Mouse (Mus musculus): ENCODE measurements around the gene Akt3. TPM values are rescaled to one million over a fixed set of nuclear protein-coding genes. Genes with fewer than 3 reads are reported as not detected.
A peak's percentile ranks its signal among the peaks of the same experiment; 100 is the strongest.

The Akt3 gene
- polyA plus RNA-seq, 1 experiment from 2014 or later, result 11.5 TPM

- ATAC-seq (ENCODE audit: insufficient number of reproducible peaks, insufficient read depth, low FRiP score, low read depth), result no peak
- Histone ChIP-seq H3K4me2 (replicated peaks; ENCODE audit: low read depth, low read length) (no peak overlapping the region), H3K27ac (ENCODE audit: low read length) (no peak overlapping the region), H3K4me3 (ENCODE audit: low read depth, low read length) (no peak overlapping the region), H3K4me1 (ENCODE audit: control insufficient read depth, insufficient read depth, low read length) (no peaks in the 10 kb centered on the region), H3K9ac (replicated peaks; ENCODE audit: low read depth, low read length) (no peak overlapping the region), H3K27me3 (ENCODE audit: control insufficient read depth, insufficient read depth, low read length) (no peaks in the 10 kb centered on the region), H3K9me3 (ENCODE audit: control insufficient read depth, low read depth, low read length) (no peaks in the 10 kb centered on the region), H3K36me3 (ENCODE audit: control insufficient read depth, insufficient read depth, low read length) (no peaks in the 10 kb centered on the region)
Observed at GRCm38 (mm10) chr1:177175436-177175835, 82.6 kb downstream of the Akt3 start.

- Histone ChIP-seq H3K4me2 (replicated peaks; ENCODE audit: low read depth, low read length) (no peak overlapping the region), H3K4me1 (ENCODE audit: control insufficient read depth, insufficient read depth, low read length) (no peaks in the 10 kb centered on the region), H3K9ac (replicated peaks; ENCODE audit: low read depth, low read length) (no peak overlapping the region), H3K9me3 (ENCODE audit: control insufficient read depth, low read depth, low read length) (no peaks in the 10 kb centered on the region), H3K27ac (ENCODE audit: low read length) (no peak overlapping the region), H3K36me3 (ENCODE audit: control insufficient read depth, insufficient read depth, low read length) (no peaks in the 10 kb centered on the region), H3K4me3 (ENCODE audit: low read depth, low read length) (no peak overlapping the region), H3K27me3 (ENCODE audit: control insufficient read depth, insufficient read depth, low read length) (no peaks in the 10 kb centered on the region)
- ATAC-seq (ENCODE audit: insufficient number of reproducible peaks, insufficient read depth, low FRiP score, low read depth), result no peak
Observed at GRCm38 (mm10) chr1:177171300-177171699, 86.7 kb downstream of the Akt3 start.

DNA sequence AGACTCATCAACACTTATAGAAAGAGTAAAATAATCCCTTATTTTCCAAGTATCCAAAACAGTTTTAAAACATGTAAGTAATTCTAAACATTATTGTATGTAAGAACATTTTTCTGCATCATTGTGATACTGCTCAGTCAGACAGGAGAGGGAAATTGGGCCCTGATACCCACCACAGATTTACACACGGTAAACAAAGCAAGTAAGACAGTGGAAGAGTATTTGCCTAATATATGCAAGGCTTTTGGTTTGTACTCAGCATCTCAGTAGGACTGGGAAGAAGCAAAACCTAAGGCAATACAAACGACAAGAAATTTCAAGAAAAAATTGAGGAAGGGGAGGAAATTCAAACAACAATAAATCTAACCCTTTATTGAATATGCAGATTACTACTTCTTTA, 92.2 kb downstream of the Akt3 start:
- no peak for ATAC-seq (ENCODE audit: insufficient number of reproducible peaks, insufficient read depth, low FRiP score, low read depth)
- no peaks in the 10 kb centered on the region for H3K9me3 ChIP-seq (ENCODE audit: control insufficient read depth, low read depth, low read length)
- no peak overlapping the region for H3K4me3 ChIP-seq (ENCODE audit: low read depth, low read length)
- no peaks in the 10 kb centered on the region for H3K27me3 ChIP-seq (ENCODE audit: control insufficient read depth, insufficient read depth, low read length)
- no peaks in the 10 kb centered on the region for H3K36me3 ChIP-seq (ENCODE audit: control insufficient read depth, insufficient read depth, low read length)
- no peaks in the 10 kb centered on the region for H3K4me1 ChIP-seq (ENCODE audit: control insufficient read depth, insufficient read depth, low read length)
- WGBS, result 63% methylated on average over 2 of the region's 2 CpGs
- no peak overlapping the region for H3K9ac ChIP-seq (replicated peaks; ENCODE audit: low read depth, low read length)
- no peak overlapping the region for H3K27ac ChIP-seq (ENCODE audit: low read length)
- no peak overlapping the region for H3K4me2 ChIP-seq (replicated peaks; ENCODE audit: low read depth, low read length)

DNA sequence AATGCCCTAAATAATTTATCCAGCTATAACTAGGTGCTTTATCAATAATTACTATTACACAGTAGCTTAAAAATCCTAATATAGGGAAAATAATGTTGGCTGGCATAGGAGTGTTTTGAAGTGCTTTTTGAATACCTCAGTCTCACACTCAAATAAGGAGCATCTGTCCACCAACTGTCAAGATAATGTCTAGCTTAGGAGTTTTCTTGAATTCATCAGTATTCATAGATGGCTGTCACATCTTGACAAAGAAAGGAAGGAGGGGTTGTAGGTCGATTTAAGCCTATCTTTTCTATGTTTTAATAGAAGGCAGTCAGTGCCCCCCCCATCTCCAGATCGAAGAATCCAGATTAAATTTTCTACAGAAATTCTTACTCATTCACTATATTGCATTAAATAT, 92.7 kb downstream of the Akt3 start:
- H3K9me3 ChIP-seq (ENCODE audit: control insufficient read depth, low read depth, low read length), result no peaks in the 10 kb centered on the region
- ATAC-seq (ENCODE audit: insufficient number of reproducible peaks, insufficient read depth, low FRiP score, low read depth), result no peak
- 82% methylated on average over 2 of the region's 2 CpGs for WGBS

DNA sequence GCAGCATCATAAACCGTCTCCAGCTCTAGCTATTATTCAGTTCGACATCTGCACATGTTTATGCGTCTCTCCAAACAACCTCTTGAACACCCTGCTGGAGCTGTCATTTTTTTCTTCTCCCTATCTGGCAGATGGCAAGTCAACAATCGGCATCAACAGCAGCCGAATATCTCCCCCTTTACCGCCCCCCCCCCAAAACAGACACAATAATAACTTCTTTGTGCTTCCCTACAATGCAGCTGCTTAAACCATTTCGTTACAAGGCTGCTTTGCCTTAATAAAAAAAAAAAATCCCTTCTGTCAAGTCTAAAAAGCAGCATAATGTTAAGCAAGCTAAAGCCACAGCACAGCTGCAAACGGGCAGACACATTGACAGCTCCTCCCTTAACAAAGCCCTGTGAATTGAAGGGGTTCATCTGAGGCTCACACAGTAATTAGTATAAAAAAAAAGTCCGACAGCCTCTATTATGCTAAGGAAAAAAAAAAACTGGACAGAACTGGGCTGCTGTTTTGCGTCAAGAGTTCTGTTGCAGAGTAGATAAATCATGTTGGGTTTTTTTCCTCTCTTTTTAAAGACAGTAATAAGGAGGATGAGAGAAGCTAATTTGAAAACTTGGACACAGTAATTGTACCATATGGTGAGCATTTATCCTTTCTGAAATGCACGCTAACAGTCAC, 107.5 kb downstream of the Akt3 start:
- Histone ChIP-seq H3K27me3 (ENCODE audit: control insufficient read depth, insufficient read depth, low read length) (no peaks in the 10 kb centered on the region), H3K4me2 (replicated peaks; ENCODE audit: low read depth, low read length) (peak overlapping the region; percentile 22), H3K4me3 (ENCODE audit: low read depth, low read length) (no peak overlapping the region), H3K4me1 (ENCODE audit: control insufficient read depth, insufficient read depth, low read length) (0 out of 2 replicates have a peak, but pooled peaks cover 4% of the 10 kb centered on the region), H3K36me3 (ENCODE audit: control insufficient read depth, insufficient read depth, low read length) (no peaks in the 10 kb centered on the region), H3K27ac (ENCODE audit: low read length) (peak overlapping the region; percentile 52; the same call in 1 of the 2 replicates), H3K9ac (replicated peaks; ENCODE audit: low read depth, low read length) (no peak overlapping the region), H3K9me3 (ENCODE audit: control insufficient read depth, low read depth, low read length) (no peaks in the 10 kb centered on the region)
- 22% methylated on average over 11 of the region's 11 CpGs for WGBS
- ATAC-seq (ENCODE audit: insufficient number of reproducible peaks, insufficient read depth, low FRiP score, low read depth), result peak; percentile 78; the same call in 1 of the 2 replicates

More for the DNA sequence above, 92.7 kb downstream of the Akt3 start:
- H3K27ac ChIP-seq (ENCODE audit: low read length), result no peak overlapping the region
- H3K4me1 ChIP-seq (ENCODE audit: control insufficient read depth, insufficient read depth, low read length), result no peaks in the 10 kb centered on the region
- no peak overlapping the region for H3K4me3 ChIP-seq (ENCODE audit: low read depth, low read length)
- no peaks in the 10 kb centered on the region for H3K27me3 ChIP-seq (ENCODE audit: control insufficient read depth, insufficient read depth, low read length)
- no peak overlapping the region for H3K4me2 ChIP-seq (replicated peaks; ENCODE audit: low read depth, low read length)
- no peaks in the 10 kb centered on the region for H3K36me3 ChIP-seq (ENCODE audit: control insufficient read depth, insufficient read depth, low read length)
- no peak overlapping the region for H3K9ac ChIP-seq (replicated peaks; ENCODE audit: low read depth, low read length)

DNA sequence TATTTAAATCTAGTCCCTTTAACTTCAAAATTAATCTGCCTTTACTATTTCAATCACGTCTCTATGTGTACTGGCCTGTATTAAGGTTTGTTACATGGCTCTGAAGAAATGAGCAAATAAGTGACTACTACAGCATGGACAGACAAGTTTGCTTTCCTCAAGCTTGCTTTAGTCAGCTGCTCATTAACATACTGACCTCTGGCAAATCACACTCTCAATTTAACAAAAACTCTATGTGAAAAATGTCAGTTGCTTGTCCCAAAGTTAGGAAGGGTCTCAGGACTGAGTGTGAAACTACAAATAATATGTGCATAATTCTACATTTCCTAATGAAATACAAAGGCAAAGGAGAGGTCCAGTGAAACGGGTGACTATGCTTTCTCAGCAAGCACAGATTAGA, 109.3 kb downstream of the Akt3 start:
- 0 out of 2 replicates have a peak, but pooled peaks cover 4% of the 10 kb centered on the region for H3K4me1 ChIP-seq (ENCODE audit: control insufficient read depth, insufficient read depth, low read length)
- WGBS, result 53% methylated on average over 2 of the region's 2 CpGs
- H3K9me3 ChIP-seq (ENCODE audit: control insufficient read depth, low read depth, low read length), result no peaks in the 10 kb centered on the region
- H3K27me3 ChIP-seq (ENCODE audit: control insufficient read depth, insufficient read depth, low read length), result no peaks in the 10 kb centered on the region
- ATAC-seq (ENCODE audit: insufficient number of reproducible peaks, insufficient read depth, low FRiP score, low read depth), result no peak
- no peak overlapping the region for H3K9ac ChIP-seq (replicated peaks; ENCODE audit: low read depth, low read length)
- H3K36me3 ChIP-seq (ENCODE audit: control insufficient read depth, insufficient read depth, low read length), result no peaks in the 10 kb centered on the region
- no peak overlapping the region for H3K4me2 ChIP-seq (replicated peaks; ENCODE audit: low read depth, low read length)
- H3K4me3 ChIP-seq (ENCODE audit: low read depth, low read length), result no peak overlapping the region
- H3K27ac ChIP-seq (ENCODE audit: low read length), result no peak overlapping the region

GRCm38 (mm10) chr1:177141468-177141867, 116.5 kb downstream of the Akt3 start:
- H3K4me2 ChIP-seq (replicated peaks; ENCODE audit: low read depth, low read length), result no peak overlapping the region
- H3K9ac ChIP-seq (replicated peaks; ENCODE audit: low read depth, low read length), result no peak overlapping the region
- 83% methylated on average over 2 of the region's 2 CpGs for WGBS
- H3K4me1 ChIP-seq (ENCODE audit: control insufficient read depth, insufficient read depth, low read length), result no peaks in the 10 kb centered on the region
- no peaks in the 10 kb centered on the region for H3K9me3 ChIP-seq (ENCODE audit: control insufficient read depth, low read depth, low read length)
- H3K4me3 ChIP-seq (ENCODE audit: low read depth, low read length), result no peak overlapping the region
- no peaks in the 10 kb centered on the region for H3K27me3 ChIP-seq (ENCODE audit: control insufficient read depth, insufficient read depth, low read length)
- H3K36me3 ChIP-seq (ENCODE audit: control insufficient read depth, insufficient read depth, low read length), result no peaks in the 10 kb centered on the region
- H3K27ac ChIP-seq (ENCODE audit: low read length), result no peak overlapping the region
- no peak for ATAC-seq (ENCODE audit: insufficient number of reproducible peaks, insufficient read depth, low FRiP score, low read depth)

DNA sequence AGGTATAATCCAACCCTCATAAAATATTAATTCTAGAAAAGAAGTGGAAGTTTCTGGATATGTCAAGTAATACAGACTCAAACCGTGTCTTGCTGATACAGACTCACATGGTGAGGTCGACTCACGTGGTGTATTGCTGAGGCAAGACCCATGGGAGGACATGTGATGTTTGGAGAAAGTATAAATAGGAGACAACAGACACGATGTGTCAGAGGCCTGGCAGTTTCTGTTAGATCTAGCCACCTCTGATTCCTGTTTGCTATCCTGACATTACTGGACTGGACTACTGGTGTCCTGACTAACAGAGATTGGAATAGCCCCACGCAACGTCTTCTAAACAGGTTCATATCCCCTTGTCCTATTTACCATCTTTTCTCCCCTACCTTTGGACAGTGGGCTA, 118.4 kb downstream of the Akt3 start:
- no peak overlapping the region for H3K9ac ChIP-seq (replicated peaks; ENCODE audit: low read depth, low read length)
- WGBS, result 86% methylated on average over 6 of the region's 6 CpGs
- H3K36me3 ChIP-seq (ENCODE audit: control insufficient read depth, insufficient read depth, low read length), result no peaks in the 10 kb centered on the region
- no peak for ATAC-seq (ENCODE audit: insufficient number of reproducible peaks, insufficient read depth, low FRiP score, low read depth)
- no peak overlapping the region for H3K27ac ChIP-seq (ENCODE audit: low read length)
- no peaks in the 10 kb centered on the region for H3K9me3 ChIP-seq (ENCODE audit: control insufficient read depth, low read depth, low read length)
- H3K4me3 ChIP-seq (ENCODE audit: low read depth, low read length), result no peak overlapping the region
- H3K4me1 ChIP-seq (ENCODE audit: control insufficient read depth, insufficient read depth, low read length), result no peaks in the 10 kb centered on the region
- H3K4me2 ChIP-seq (replicated peaks; ENCODE audit: low read depth, low read length), result no peak overlapping the region
- H3K27me3 ChIP-seq (ENCODE audit: control insufficient read depth, insufficient read depth, low read length), result no peaks in the 10 kb centered on the region

GRCm38 (mm10) chr1:177131458-177131857, 126.5 kb downstream of the Akt3 start:
- no peak overlapping the region for H3K27ac ChIP-seq (ENCODE audit: low read length)
- 77% methylated on average over 2 of the region's 2 CpGs for WGBS
- H3K36me3 ChIP-seq (ENCODE audit: control insufficient read depth, insufficient read depth, low read length), result no peaks in the 10 kb centered on the region
- no peak overlapping the region for H3K9ac ChIP-seq (replicated peaks; ENCODE audit: low read depth, low read length)
- H3K4me2 ChIP-seq (replicated peaks; ENCODE audit: low read depth, low read length), result no peak overlapping the region
- no peaks in the 10 kb centered on the region for H3K27me3 ChIP-seq (ENCODE audit: control insufficient read depth, insufficient read depth, low read length)
- H3K4me3 ChIP-seq (ENCODE audit: low read depth, low read length), result no peak overlapping the region
- H3K9me3 ChIP-seq (ENCODE audit: control insufficient read depth, low read depth, low read length), result no peaks in the 10 kb centered on the region
- H3K4me1 ChIP-seq (ENCODE audit: control insufficient read depth, insufficient read depth, low read length), result 0 out of 2 replicates have a peak, but pooled peaks cover 2% of the 10 kb centered on the region
- no peak for ATAC-seq (ENCODE audit: insufficient number of reproducible peaks, insufficient read depth, low FRiP score, low read depth)

Data from stomach, embryonic 14.5 days (tissue).